Mouse (Mus musculus): ENCODE measurements at regions not wholly inside any gene's neighbourhood (a gene's known extent, or its start where the extent isn't known, plus 50 kb on each side); places are given as distances from the start of the nearest gene placed in this dataset.

GRCm38 (mm10) chr12:65944251-65944650 is 339.9 kb downstream of the Rpl10l start:
- Histone ChIP-seq H3K27me3 (ENCODE audit: control insufficient read depth in 1 of 2, insufficient read depth in 2 of 2, low read length in 2 of 2) (no peaks in the 10 kb centered on the region), H3K9ac (ENCODE audit: control insufficient read depth, low read depth, low read length, poor library complexity, severe bottlenecking) (no peak overlapping the region), H3K27ac (ENCODE audit: control insufficient read depth, low read depth, low read length) (no peak overlapping the region), H3K4me1 (ENCODE audit: control insufficient read depth in 1 of 2, insufficient read depth in 2 of 2, low read length in 2 of 2) (no peaks in the 10 kb centered on the region), H3K9me3 (replicated peaks; ENCODE audit: insufficient read depth, low read length) (no peaks in the 10 kb centered on the region), H3K79me2 (ENCODE audit: control insufficient read depth, insufficient read depth, low read length, poor library complexity) (no peaks in the 10 kb centered on the region), H3K36me3 (ENCODE audit: control insufficient read depth in 1 of 2, insufficient read depth in 2 of 2, low read length in 2 of 2) (no peaks in the 10 kb centered on the region; a peak in 1 of 4 replicates), H3K4me3 (ENCODE audit: control insufficient read depth in 1 of 2, insufficient read depth in 1 of 2, low read depth in 2 of 2, low read length in 2 of 2) (no peak overlapping the region)
- TF ChIP-seq KAT2A (conservative IDR thresholded peaks at IDR 0.05; ENCODE audit: low read depth, low read length) (no peak), POLR2AphosphoS5 (IDR thresholded peaks at IDR 0.05; ENCODE audit: borderline replicate concordance, low read depth, low read length) (no peak), ELF1 (IDR thresholded peaks at IDR 0.05; ENCODE audit: low read depth, low read length) (no peak), EP300 (IDR thresholded peaks at IDR 0.05; ENCODE audit: low read depth in 1 of 2, low read length in 2 of 2) (no peak), SIN3A (IDR thresholded peaks at IDR 0.05; ENCODE audit: low read length) (no peak), MAX (IDR thresholded peaks at IDR 0.05; ENCODE audit: low read length) (no peak), RAD21 (IDR thresholded peaks at IDR 0.05; ENCODE audit: low read depth, low read length) (no peak), POLR2AphosphoS2 (IDR thresholded peaks at IDR 0.05; ENCODE audit: low read length) (no peak), MYB (IDR thresholded peaks at IDR 0.05; ENCODE audit: low read depth, low read length) (no peak), ZKSCAN1 (IDR thresholded peaks at IDR 0.05; ENCODE audit: low read depth, low read length) (no peak), BHLHE40 (IDR thresholded peaks at IDR 0.05; ENCODE audit: borderline replicate concordance, low read depth, low read length) (no peak), HCFC1 (IDR thresholded peaks at IDR 0.05; ENCODE audit: low read depth, low read length) (no peak), TBP (IDR thresholded peaks at IDR 0.05; ENCODE audit: low read depth, low read length) (no peak), MXI1 (IDR thresholded peaks at IDR 0.05; ENCODE audit: low read depth, low read length) (no peak), CHD1 (IDR thresholded peaks at IDR 0.05; ENCODE audit: low read depth, low read length) (no peak), GATA1 (IDR thresholded peaks at IDR 0.05; ENCODE audit: low read depth, low read length) (no peak), MAZ (IDR thresholded peaks at IDR 0.05; ENCODE audit: low read depth, low read length) (no peak), ZC3H11A (IDR thresholded peaks at IDR 0.05; ENCODE audit: low read depth, low read length) (no peak), TAL1 (IDR thresholded peaks at IDR 0.05; ENCODE audit: low read length) (no peak), ZMIZ1 (IDR thresholded peaks at IDR 0.05; ENCODE audit: low read depth, low read length) (no peak)
- no peak for DNase-seq (ENCODE audit: low read depth, low spot score)

- Histone ChIP-seq H3K27me3 (ENCODE audit: control insufficient read depth in 1 of 2, insufficient read depth in 2 of 2, low read length in 2 of 2) (no peaks in the 10 kb centered on the region), H3K27ac (ENCODE audit: control insufficient read depth, low read depth, low read length) (no peak overlapping the region), H3K79me2 (ENCODE audit: control insufficient read depth, insufficient read depth, low read length, poor library complexity) (no peaks in the 10 kb centered on the region), H3K4me1 (ENCODE audit: control insufficient read depth in 1 of 2, insufficient read depth in 2 of 2, low read length in 2 of 2) (no peaks in the 10 kb centered on the region), H3K9ac (ENCODE audit: control insufficient read depth, low read depth, low read length, poor library complexity, severe bottlenecking) (no peak overlapping the region), H3K36me3 (ENCODE audit: control insufficient read depth in 1 of 2, insufficient read depth in 2 of 2, low read length in 2 of 2) (no peaks in the 10 kb centered on the region; a peak in 1 of 4 replicates), H3K9me3 (replicated peaks; ENCODE audit: insufficient read depth, low read length) (no peaks in the 10 kb centered on the region), H3K4me3 (ENCODE audit: control insufficient read depth in 1 of 2, insufficient read depth in 1 of 2, low read depth in 2 of 2, low read length in 2 of 2) (no peak overlapping the region)
- no peak for DNase-seq (ENCODE audit: low read depth, low spot score)
- TF ChIP-seq JUND (IDR thresholded peaks at IDR 0.05; ENCODE audit: low read depth, low read length): no peak
- TF ChIP-seq CHD1 (IDR thresholded peaks at IDR 0.05; ENCODE audit: low read depth, low read length): no peak
- no peak for TF ChIP-seq POLR2AphosphoS5 (IDR thresholded peaks at IDR 0.05; ENCODE audit: borderline replicate concordance, low read depth, low read length)
- no peak for TF ChIP-seq CHD2 (IDR thresholded peaks at IDR 0.05; ENCODE audit: low read length)
- no peak for TF ChIP-seq E2F4 (IDR thresholded peaks at IDR 0.05; ENCODE audit: borderline replicate concordance, low read depth, low read length)
Measured at GRCm38 (mm10) chr12:65942166-65942565, 342.0 kb downstream of the Rpl10l start.
